Comparison of ENCODE assay signal across 19 mouse cellular contexts in genomic region chr6:91896783-91897182, GRCm38 (mm10). TPM values are rescaled to one million over a fixed set of nuclear protein-coding genes. Genes with fewer than 3 reads are reported as not detected.
DNase-seq lines count a peak whose midpoint lies in the region; ATAC-seq and TF ChIP-seq lines count a peak whose summit lies in the region.
"Had no signal": no experiment of that assay in that cellular context is flagged by ENCODE, and none has a peak within 500 bp of the region (broad histone marks: within the 10 kb centered on the region; RNA-seq: fewer than 3 reads in every experiment).

No protein-coding gene starts in this region.

- peak; percentile 21 for DNase-seq in gastrocnemius, adult 18-20 months (ENCODE audit: low spot score)
- no peak for DNase-seq in gastrocnemius, adult 8-10 months (ENCODE audit: low spot score in 2 of 2)
- DNase-seq in heart, adult 11 months: peak; percentile 76
- no peak for DNase-seq in heart, postnatal 36 days
- peak; percentile 46 for DNase-seq in brain, adult 2 months (ENCODE audit: low read depth, low spot score)
- DNase-seq in skeletal muscle tissue, adult 2 months (ENCODE audit: low read depth, low spot score): peak; percentile 51
- no peak for DNase-seq in stomach, postnatal 0 days (ENCODE audit: low spot score)
- DNase-seq: adrenal gland, adult 2 months; adrenal gland, postnatal 10 days; adrenal gland, postnatal 25 days; cerebellum, adult 11-12 months; cerebellum, adult 2 months; cerebellum, adult 9-10 months; cerebellum, postnatal 10 days; cerebellum, postnatal 25 days had no signal

- H3K9ac ChIP-seq in stomach, postnatal 0 days (ENCODE audit: low read length): no peak overlapping the region
- H3K9ac ChIP-seq: embryonic facial prominence, embryonic 12.5 days; forebrain, embryonic 13.5 days; forebrain, embryonic 15.5 days had no signal

- no peaks in the 10 kb centered on the region for H3K27me3 ChIP-seq in stomach, postnatal 0 days (ENCODE audit: control insufficient read depth, insufficient read depth, low read length)
- H3K27me3 ChIP-seq: embryonic facial prominence, embryonic 12.5 days; forebrain, embryonic 13.5 days; forebrain, embryonic 15.5 days had no signal

- no peak overlapping the region for H3K27ac ChIP-seq in stomach, postnatal 0 days (replicated peaks)
- H3K27ac ChIP-seq: embryonic facial prominence, embryonic 10.5 days; embryonic facial prominence, embryonic 12.5 days; forebrain, embryonic 13.5 days; forebrain, embryonic 15.5 days had no signal

- TF ChIP-seq EP300 in stomach, postnatal 0 days (optimal IDR thresholded peaks at IDR 0.05): no peak

- no peak for ATAC-seq in stomach, postnatal 0 days (ENCODE audit: low FRiP score, low TSS enrichment)
- ATAC-seq: forebrain, embryonic 13.5 days; forebrain, embryonic 15.5 days had no signal

- H3K36me3 ChIP-seq in stomach, postnatal 0 days (ENCODE audit: control insufficient read depth, insufficient read depth, low read length): peaks cover 29% of the 10 kb centered on the region

- no peak overlapping the region for H3K4me3 ChIP-seq in stomach, postnatal 0 days (ENCODE audit: low read depth, low read length)
- H3K4me3 ChIP-seq: embryonic facial prominence, embryonic 10.5 days; embryonic facial prominence, embryonic 12.5 days; forebrain, embryonic 13.5 days; forebrain, embryonic 15.5 days had no signal

- no peak for TF ChIP-seq CTCF in stomach, postnatal 0 days (IDR thresholded peaks at IDR 0.05; ENCODE audit: low read depth)

- no peak overlapping the region for H3K4me2 ChIP-seq in stomach, postnatal 0 days (replicated peaks; ENCODE audit: low read depth)
- H3K4me2 ChIP-seq: embryonic facial prominence, embryonic 12.5 days; forebrain, embryonic 13.5 days; forebrain, embryonic 15.5 days had no signal

- H3K4me1 ChIP-seq in stomach, postnatal 0 days (replicated peaks; ENCODE audit: control insufficient read depth, insufficient read depth): no peaks in the 10 kb centered on the region
- H3K4me1 ChIP-seq: embryonic facial prominence, embryonic 10.5 days; embryonic facial prominence, embryonic 12.5 days; forebrain, embryonic 13.5 days; forebrain, embryonic 15.5 days had no signal

- 93% methylated on average over 3 of the region's 3 CpGs for whole genome bisulfite sequencing in stomach, postnatal 0 days

- intact Hi-C loops in heart, postnatal 36 days (cut with DNase I): loop anchor here (10.0 kb wide), 1 partner anchor 258 kb away; no protein-coding TSS in a partner anchor

- H3K9me3 ChIP-seq in stomach, postnatal 0 days (ENCODE audit: control insufficient read depth, low read length): no peaks in the 10 kb centered on the region
- H3K9me3 ChIP-seq: embryonic facial prominence, embryonic 10.5 days; embryonic facial prominence, embryonic 12.5 days; forebrain, embryonic 13.5 days; forebrain, embryonic 15.5 days had no signal

RNA-seq across cellular contexts. Expression of gene 4930590J08Rik, which starts 5.8 kb away (rescaled TPM):
- total RNA-seq in gastrocnemius, adult 18-20 months (2021): 1 to 10 TPM; 2.0 to 2.1 TPM
- total RNA-seq in gastrocnemius, adult 8-10 months (2022): 1 to 10 TPM in 3 of 4 experiments, under 1 TPM in 1; 0.92 to 2.6 (median 2.0) TPM
- under 1 TPM; 0.27 to 0.50 TPM for total RNA-seq in heart, postnatal 36 days (2021)
- polyA plus RNA-seq in stomach, postnatal 0 days (2015; fragmentation: Nextera tagmentation; extraction: Ambion mirVana): 0.05 and 0.06 TPM in 2 replicates

RNA-seq across cellular contexts. Expression of gene Ccdc174, which starts 18.9 kb away (rescaled TPM):
- 10 to 100 TPM in 1 of 2 experiments, 1 to 10 TPM in 1; 8.1 to 10.2 TPM for total RNA-seq in gastrocnemius, adult 18-20 months (2021)
- total RNA-seq in gastrocnemius, adult 8-10 months (2022): 10 to 100 TPM in 1 of 4 experiments, 1 to 10 TPM in 3; 6.8 to 10.9 (median 8.7) TPM
- total RNA-seq in heart, postnatal 36 days (2021): 10 to 100 TPM; 10.5 to 10.8 TPM
- 21.7 and 25.3 TPM in 2 replicates for polyA plus RNA-seq in stomach, postnatal 0 days (2015; fragmentation: Nextera tagmentation; extraction: Ambion mirVana)

Comparison
In these comparisons a context has a peak if more than half of its experiments do, and no peak if none do; other contexts are left out.
1. DNase-seq: peak in gastrocnemius, adult 18-20 months (single experiment), heart, adult 11 months (single experiment), brain, adult 2 months (single experiment) and skeletal muscle tissue, adult 2 months (single experiment); none in gastrocnemius, adult 8-10 months (0 of 2), heart, postnatal 36 days (0 of 2) and stomach, postnatal 0 days (single experiment).